Mouse (Mus musculus): Measurements from ENCODE around the gene Gm20521. TPM values are rescaled to one million over a fixed set of nuclear protein-coding genes. Genes with fewer than 3 reads are reported as not detected.

The Gm20521 gene
- total RNA-seq (2021) = 1 to 10 TPM in 1 of 2 experiments, under 1 TPM in 1; 0.45 to 7.3 TPM
- long read RNA-seq, partial matches to known transcripts = 0 of 23 reads
- long read RNA-seq, other reads (novel, unspliced or antisense) = 23 of 23 reads

DNA sequence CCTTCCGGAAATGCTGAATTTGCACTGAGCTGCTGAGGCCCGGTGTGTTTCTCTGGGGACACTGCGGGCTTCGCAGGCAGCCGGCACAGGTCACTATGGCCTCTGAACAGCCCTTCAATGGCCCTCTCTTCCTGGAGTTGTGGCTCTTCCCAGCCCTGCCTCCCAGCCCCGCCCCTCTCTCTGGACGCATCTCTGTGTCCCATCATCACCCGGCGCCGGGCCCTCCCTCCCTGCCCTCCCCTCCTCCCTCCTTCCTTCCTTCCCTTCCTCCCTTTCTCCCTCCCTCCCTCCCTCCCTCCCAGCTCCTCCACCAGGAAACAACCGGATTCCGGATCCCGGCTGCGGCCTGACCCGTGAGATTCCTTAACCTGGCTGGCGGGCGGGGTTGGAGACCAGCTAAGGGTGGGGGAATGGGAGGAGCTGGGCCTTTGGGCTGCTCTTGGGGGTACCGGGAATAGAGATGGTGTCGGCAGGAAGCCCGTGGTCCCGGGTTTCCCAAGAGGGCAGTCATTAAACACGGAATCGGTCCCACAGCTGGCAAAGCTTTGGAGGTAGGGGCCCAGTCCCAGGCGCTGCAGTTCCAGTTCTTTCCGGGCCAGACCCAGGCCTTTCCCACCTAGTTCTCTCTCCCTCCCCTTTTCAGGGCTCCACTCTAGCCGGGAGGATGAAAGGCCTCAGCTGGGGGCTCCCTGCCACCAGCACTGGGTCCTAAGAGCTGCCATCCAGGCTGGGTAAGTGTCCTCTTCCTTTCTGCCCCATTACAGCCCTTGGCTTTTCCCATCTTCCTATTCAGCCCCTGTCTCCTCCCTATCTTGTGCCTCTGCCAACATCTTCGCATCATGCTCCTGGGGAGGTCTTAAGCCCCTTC lies at the start of gene Gm20521, which contains the start of gene Bcl2l2:
TSS of gene Gm20521 (plus strand) at position 288 of the 868 bp plus-strand sequence.
TSS of gene Bcl2l2 (plus strand) at position 224 of the 868 bp plus-strand sequence.
- peak in 1 of 2 experiments; percentile 76 for DNase-seq (ENCODE audit: low spot score in 2 of 2)

DNA sequence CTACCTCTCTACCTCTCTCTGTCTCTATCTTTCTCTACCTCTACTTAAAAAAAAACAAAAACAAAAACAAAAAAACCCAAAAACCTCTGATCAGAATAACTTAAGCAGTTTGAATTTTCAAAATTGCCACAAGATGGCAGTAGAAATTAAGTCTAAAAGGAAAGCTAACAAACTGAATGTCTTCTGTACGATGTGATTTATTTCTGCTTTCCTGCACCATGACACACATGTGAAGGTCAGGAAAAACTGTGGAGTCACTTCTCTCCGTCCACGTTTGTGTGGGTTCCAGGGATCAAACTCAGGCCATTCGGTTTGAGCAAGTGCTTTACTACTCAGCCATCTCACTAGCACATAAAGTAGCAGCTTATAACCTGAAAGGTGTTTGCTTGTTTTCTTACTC lies 39.8 kb upstream of the Gm20521 start:
- DNase-seq (ENCODE audit: low spot score in 2 of 2) = peak in 1 of 2 experiments; percentile 45

DNA sequence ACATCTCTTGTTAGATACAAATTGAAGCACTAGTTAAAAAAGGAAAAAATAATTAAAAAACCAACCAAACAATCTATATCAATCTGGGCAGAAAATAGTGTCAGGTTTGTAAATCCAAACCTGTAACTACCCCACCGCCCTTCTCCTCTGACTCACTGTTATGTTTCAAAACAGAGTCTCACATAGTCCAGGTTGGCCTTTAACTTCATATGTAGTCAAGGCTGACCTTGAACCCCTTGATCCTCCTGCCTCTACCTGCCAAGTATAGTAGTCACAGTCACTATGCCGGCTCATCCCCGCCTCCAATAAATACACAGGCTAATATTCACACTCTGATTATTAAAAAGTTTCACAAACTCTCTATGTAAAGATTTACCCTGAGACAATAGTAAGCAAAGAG lies 27.5 kb upstream of the Gm20521 start:
- DNase-seq (ENCODE audit: low spot score in 2 of 2) = no peak

DNA sequence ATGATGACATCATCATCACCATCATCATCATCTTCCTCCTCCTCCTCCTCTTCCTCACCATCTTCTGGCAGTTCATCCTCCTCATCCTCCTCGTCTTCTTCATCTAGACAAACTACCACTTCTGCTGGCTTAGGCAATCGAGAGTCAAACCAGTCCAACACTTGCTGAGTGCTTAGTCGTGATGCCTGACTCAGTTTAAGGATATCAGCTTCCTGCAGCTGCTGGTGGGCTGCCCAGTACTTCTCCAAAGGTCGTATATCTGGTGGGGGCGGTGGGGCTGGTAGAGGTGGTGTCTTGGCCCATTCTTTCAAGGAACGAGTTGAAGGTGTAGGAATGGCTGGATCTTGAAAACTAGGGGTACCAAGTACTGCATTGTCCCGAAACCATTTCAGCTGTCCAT lies 26.5 kb upstream of the Gm20521 start:
- DNase-seq (ENCODE audit: low spot score in 2 of 2) = no peak

DNA sequence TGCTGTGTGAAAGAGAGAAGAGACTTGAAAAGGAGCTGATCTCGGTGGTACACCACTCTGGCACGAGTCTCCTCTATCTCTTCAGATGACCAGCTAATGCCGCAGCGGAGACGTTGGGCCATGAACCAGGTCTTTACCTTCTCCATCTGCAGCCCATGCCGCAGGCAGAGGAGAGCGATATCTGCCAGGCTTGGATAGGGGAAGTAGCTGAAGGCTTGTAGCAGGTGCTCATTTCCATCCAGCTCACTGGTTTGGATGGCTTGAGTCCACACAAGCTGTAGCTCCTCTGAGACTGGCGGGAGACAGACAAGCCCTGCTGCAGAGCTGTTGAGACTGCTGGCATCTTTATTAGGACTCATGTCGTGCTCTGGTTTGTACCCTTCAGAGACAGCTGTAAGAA lies 25.4 kb upstream of the Gm20521 start:
- DNase-seq (ENCODE audit: low spot score in 2 of 2) = peak in 1 of 2 experiments; percentile 23

DNA sequence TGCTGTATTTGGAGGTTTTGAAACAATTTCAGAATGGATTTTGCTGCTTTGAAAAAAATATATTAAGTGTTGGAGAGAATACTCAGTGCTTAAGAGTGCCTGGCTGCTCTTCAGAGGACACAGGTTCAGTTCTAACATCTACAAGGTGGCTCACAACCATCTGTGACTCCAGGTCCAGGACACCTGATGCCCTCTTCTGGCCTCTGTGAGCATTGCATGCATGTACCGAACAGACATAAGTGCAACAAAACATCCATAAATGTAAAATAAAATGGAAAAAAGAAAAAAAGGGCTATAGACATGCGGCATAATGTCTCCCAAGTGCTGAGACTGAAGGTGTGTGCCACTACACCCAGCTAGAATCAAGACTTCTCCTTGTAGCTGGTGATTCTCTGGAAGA lies 22.7 kb upstream of the Gm20521 start:
- DNase-seq (ENCODE audit: low spot score in 2 of 2) = peak in 1 of 2 experiments; percentile 77

DNA sequence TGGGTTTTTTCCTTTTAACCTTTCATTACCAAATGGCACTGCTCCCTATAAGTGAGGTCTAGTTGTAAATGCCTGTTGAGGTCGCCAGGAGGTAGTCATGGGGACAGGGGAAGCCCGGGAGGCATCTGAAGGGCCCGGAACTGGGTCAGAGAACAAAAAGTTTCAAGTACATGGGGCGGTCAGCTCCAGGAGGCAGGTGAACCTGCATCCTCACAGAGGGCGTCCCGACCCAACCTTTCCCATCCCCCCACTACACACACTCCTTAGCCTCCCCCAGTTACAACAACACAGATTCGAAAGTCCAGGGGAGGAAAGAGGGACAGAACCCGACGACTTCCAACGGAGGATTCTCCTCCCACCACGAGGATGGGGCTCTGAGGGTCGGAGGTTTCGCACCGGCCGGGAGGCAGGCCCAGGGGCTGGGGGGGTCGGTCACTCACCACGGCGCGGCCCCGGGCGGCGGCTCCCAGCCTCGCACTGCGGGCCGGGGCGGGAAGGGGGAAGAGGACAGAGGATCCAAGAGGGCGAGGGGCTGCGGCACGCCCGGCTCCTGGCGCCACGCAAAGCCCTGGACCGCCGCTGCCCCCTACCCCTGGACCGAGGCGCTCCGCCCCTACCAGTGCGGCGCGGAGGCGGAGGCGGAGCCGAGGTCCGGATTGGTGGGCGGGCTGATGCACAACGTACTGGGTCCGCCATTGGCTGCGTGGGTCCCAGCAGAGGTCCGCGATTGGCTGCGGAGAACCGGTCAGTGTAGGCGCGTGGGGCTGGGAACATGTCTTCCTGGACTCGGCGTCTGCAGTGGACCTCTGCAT lies 19.5 kb upstream of the Gm20521 start:
- DNase-seq (ENCODE audit: low spot score in 2 of 2) = peak; percentile 87 to 96

DNA sequence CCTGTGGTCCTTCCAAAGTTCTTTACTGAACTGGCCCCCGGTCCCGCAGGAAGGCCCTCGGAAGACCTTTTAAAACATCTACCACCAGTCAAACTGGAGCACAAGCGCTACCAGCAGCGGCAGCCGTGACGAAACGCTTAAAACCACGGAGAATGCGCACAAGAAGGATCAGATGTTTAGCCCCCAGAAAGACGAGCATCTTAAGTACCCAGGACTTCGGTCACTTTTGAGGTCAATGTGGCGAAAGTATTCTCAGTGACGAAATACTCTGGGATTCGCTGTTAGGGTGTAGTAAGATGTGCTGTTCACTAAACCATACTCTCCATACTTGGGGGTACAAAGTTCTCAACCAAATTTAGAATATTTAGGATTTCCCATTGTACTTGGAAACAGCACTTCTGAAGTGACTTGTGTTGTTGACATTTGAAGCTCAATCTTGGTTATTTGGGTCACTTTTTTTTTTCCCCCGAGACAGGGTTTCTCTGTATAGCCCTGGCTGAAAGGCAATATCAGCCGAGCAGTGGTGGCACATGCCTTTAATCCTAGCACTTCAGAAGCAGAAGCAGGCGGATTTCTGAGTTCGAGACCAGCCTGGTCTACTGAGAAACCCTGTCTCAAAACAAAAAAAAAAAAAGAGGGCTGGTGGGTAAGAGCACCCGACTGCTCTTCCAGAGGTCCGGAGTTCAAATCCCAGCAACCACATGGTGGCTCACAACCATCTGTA lies 18.8 kb upstream of the Gm20521 start:
- no peak for DNase-seq (ENCODE audit: low spot score in 2 of 2)

DNA sequence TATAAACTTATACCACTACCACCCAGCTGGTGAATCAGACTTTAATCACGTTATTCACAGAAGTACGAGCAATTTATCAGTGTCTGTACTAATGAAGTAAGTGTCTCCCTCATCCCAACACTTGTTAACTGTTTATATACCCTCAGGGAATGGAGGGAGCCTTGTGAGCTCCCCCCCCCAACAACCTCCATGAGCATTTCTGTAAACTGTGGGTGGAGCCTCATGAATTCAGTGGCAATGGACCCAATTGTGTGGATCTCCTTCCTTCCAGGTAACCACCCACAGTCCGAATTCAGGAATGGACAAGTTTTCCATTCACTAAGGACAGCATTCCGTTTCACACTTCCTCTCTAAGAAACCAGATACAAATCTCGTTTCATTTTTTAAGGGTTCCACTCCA lies 17.6 kb upstream of the Gm20521 start:
- no peak for DNase-seq (ENCODE audit: low spot score in 2 of 2)

DNA sequence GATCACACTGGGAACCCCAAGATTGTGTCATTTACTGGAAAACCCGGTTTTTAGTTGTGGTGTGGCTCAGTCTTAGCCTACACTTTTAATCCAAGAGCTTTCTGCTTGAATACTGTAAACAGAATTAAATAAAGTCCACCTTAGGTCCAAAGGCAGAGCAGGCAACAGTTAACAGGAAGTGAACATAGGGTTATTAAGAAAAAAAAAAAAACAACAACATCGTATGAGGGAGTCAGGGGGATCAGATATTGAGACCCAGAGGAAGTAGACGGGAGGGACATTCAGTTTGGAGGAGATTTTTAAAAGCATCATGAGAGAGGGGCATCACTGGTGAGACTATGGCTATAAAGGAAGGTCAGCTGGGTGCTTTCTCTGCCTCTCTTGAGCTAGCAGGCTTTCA lies 17.0 kb upstream of the Gm20521 start:
- no peak for DNase-seq (ENCODE audit: low spot score in 2 of 2)

DNA sequence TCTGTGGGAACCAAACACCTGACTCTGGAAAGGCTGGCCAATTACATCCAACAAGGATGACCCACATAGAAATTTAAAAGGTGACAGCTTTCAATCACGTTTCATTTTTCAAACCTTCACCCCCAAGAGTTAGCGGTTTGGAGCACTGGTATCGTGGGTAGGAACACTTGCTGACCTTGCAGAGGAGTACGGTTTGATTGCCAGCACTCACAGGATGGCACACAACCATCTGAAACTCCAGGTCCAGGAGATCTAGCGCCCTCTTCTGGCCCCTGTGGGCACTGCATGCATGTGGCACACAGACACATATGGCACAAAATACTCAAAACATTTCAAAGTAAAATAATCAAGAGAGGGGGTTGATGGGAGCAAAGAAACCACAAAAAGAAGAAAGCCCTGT lies 16.3 kb upstream of the Gm20521 start:
- DNase-seq (ENCODE audit: low spot score in 2 of 2) = no peak

DNA sequence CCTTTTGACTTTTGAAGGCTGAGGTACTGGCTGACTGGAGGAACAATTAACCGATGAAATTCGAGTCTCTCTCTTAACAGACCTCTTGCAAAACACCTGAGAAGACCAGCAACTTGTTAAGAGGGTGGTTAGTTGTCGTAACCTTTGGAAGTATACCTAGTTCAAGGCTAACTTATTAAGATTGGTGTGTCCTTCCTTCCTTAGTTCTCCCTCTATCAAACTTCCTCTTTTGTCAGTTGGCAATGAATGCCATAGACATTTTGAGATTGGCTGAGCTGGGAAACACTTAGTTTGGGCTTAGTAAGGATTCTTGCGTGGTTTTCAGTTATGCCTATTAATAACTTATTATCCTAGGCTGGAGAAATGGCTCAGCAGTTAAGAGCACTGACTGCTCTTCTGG lies 15.2 kb upstream of the Gm20521 start:
- no peak for DNase-seq (ENCODE audit: low spot score in 2 of 2)

DNA sequence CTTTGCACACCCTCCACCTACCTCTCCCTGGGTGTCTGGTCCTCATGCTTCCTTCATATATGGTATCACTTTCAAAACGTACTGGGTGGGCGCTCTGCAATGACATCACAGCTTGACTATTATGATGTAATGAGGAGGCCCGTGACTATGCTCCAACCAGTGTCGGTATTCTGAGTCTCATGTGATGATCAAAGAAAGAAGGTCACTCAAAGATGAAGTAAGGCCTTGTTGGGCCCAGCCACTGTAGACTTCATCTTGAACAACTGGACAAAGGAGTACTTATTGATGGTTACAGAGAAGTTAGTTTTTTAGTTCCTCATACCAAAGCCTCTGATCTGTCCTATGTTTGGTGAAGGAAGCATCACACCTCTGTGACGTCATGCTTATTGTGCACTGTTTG lies 12.4 kb upstream of the Gm20521 start, which contains the start of gene Homez:
TSS of gene Homez (minus strand) at position 101 of the 400 bp plus-strand sequence.
- no peak for DNase-seq (ENCODE audit: low spot score in 2 of 2)

DNA sequence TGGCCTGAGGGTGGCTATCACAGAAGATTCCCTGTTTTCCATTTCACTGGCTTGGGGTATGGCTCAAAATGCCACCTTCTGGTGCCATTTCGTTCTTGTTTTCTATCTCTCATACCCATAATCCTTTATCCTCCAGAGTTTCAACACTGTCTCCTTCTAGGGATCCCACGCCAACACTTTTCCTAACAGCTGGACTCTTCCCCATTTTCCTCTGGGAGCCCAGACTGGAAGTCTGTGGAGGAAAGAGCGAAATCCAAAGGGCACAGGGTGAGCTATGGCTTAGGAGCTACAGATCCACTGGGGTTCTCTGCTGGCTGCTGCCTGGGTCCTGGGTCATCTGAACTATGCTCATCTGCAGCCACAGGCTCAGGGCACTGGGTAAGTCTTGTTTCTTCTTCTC lies 9.1 kb upstream of the Gm20521 start:
- no peak for DNase-seq (ENCODE audit: low spot score in 2 of 2)

DNA sequence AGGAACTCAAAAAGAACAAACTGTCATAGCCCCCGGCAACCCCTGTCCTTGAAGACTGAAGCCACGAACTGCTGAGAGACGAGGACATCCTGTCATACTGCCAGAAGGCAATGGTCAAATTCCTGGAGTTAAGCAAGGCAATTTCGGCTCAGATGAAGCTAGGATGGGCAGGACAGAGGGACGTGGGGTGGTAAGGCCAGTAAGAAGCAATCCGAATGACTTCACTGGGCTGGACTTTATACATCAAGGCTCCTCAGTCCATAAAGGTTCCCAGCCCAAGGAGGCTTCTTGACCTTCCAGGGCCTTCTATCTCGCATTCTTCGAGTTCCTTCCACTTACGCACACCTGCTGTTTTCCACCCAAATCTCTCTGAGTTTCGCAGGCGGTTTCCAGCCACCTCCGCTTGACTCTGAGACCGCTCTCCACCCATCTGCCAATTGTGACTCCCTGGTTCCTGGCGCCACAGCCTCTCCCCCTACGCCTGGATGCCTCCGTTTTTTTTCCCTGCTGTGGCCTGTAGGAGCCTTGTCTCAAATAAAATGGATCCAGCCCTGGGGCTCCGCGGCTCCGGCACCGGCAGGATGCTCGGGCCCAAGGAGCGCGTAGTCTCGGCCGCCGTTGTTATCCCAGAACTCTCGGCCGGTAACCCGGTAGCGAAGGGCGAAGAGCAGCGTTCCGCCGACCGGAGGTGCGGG lies 7.2 kb upstream of the Gm20521 start:
- DNase-seq (ENCODE audit: low spot score in 2 of 2) = peak in 1 of 2 experiments; percentile 72

DNA sequence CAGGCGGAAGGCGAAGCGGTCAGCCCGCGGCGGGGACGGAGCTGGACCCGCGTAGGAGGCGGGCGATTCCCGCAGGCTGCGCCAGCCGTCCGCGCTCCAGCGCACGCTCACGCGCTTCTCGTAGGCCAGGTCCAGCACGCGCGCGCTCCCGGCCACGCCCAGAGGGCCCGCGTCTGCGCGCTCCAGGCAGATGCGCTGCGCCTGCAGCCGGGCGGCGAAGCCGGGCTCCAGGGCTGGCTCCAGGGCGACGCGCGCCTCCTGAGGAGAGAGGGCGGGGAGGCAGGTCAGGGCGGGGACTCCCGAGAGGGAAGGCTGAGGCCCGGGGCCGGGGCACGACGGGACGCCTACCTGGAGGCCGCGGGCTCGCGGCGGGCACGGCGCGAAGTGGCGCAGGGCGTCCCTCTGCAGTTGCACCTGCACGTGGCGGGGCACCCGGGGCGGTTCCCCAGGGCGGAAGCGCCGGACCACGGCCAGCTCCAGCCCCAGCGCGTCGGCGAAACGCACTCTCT lies 6.6 kb upstream of the Gm20521 start:
- peak; percentile 88 to 92 for DNase-seq (ENCODE audit: low spot score in 2 of 2)

DNA sequence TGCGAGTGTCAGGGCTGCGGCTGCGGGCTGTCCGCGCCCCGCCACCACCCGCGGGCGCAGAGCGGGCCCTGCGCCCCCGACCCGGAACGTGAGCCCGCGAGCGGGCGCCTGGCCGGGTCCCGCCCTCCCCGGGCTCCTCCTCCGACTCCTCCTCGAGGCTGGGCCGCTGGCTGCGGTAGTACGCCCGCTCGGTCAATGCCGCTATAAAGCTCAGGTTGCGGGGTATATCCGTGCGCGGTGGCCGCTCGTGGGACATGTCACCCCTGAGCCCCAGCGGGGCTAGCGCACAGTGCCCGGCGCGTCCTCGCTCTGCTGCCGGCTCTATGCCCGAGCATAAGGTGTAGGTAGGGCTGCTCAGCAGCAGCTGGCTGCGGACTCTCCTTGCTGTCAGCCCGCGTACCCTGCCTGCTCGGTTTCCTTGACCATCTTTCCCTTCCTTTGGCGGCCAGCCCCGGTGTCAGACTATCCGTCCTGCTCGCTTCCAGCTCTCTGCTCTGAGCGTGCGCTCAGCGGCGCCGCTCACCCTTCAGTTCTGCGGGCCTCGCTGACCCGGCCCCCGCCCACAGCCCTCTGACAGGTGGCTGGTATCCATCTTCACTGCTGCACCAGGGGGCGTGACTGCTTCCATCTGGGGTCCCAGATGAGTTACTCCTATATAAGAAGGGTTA lies 6.1 kb upstream of the Gm20521 start, which contains the start of gene Ppp1r3e:
TSS of gene Ppp1r3e (minus strand) at position 503 of the 668 bp plus-strand sequence.
- DNase-seq (ENCODE audit: low spot score in 2 of 2) = peak; percentile 52 to 74

DNA sequence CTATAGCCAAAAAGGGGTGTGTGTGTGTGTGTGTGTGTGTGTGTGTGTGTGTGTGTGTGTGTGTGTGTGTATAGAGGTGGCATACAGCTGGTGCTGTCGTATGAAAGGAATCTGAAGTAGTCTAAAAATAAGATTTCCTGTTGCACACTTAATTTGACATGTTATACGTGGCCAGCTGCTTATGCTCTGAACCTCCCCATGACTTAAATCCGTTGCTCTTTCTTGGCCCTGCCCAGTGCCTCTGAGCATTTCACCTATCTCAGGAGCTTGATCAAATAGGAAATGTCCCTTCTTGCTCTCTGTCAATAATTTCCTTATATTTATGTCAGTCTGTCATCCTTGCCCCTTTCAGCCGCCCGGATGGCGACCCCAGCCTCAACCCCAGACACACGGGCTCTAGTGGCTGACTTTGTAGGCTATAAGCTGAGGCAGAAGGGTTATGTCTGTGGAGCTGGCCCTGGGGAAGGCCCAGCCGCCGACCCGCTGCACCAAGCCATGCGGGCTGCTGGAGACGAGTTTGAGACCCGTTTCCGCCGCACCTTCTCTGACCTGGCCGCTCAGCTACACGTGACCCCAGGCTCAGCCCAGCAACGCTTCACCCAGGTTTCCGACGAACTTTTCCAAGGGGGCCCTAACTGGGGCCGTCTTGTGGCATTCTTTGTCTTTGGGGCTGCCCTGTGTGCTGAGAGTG lies 926 bp downstream of the Gm20521 start:
- DNase-seq (ENCODE audit: low spot score in 2 of 2) = no peak

DNA sequence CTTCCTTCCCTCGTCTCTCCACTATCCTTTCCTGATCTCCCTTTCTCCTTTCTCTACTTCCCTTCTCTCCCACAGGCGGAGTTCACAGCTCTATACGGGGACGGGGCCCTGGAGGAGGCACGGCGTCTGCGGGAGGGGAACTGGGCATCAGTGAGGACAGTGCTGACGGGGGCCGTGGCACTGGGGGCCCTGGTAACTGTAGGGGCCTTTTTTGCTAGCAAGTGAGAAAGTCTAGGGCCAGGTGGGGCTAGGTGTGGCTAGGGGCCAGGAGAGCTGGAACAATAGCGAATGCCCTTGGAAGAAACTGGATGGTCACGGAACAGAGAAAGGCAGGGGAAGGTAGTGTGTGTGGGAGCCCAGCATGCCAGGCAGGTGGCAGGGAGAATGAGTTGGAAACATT lies 2.1 kb downstream of the Gm20521 start:
- DNase-seq (ENCODE audit: low spot score in 2 of 2) = no peak

All from layer of hippocampus, adult 18-20 months (tissue).